Mouse (Mus musculus) midbrain, embryonic 15.5 days (tissue): ENCODE measurements around the gene Ikzf5. TPM values are rescaled to one million over a fixed set of nuclear protein-coding genes. Genes with fewer than 3 reads are reported as not detected.
A peak's percentile ranks its signal among the peaks of the same experiment; 100 is the strongest.
"Not testable (repeated sequence)": the region's sequence is repeated elsewhere in the genome, so short reads cannot be mapped to it uniquely, and the experiment has no call there.

ENCODE experiments used
- ATAC-seq: fragments of 200-750 bp; cut with Nextera tagmentation; replicated peaks from 2 replicates; pipeline ENCODE4 v1.8.0; 2017; ENCODE audit warnings: moderate TSS enrichment
- H3K27ac ChIP-seq: fragments of 300-500 bp; sonication (generic); 2 replicates; pipeline ENCODE4 v1.5.1; 2015; ENCODE audit warnings: mild to moderate bottlenecking, inconsistent platforms
- H3K27me3 ChIP-seq: fragments of 300-500 bp; sonication (generic); replicated peaks from 2 replicates; pipeline ENCODE4 v1.6.1; 2015; ENCODE audit warnings: inconsistent platforms
- H3K36me3 ChIP-seq: fragments of 300-500 bp; sonication (generic); replicated peaks from 2 replicates; pipeline ENCODE4 v1.6.1; 2015; ENCODE audit warnings: inconsistent platforms
- H3K4me1 ChIP-seq: fragments of 300-500 bp; sonication (generic); 2 replicates; pipeline ENCODE4 v1.6.1; 2015; ENCODE audit warnings: inconsistent platforms
- H3K4me2 ChIP-seq: fragments of 300-500 bp; sonication (generic); 2 replicates; pipeline ENCODE4 v1.6.1; 2015; ENCODE audit warnings: inconsistent platforms, mild to moderate bottlenecking, moderate library complexity
- H3K4me3 ChIP-seq: fragments of 300-500 bp; sonication (generic); 2 replicates; pipeline ENCODE4 v1.5.1; 2015; ENCODE audit warnings: mild to moderate bottlenecking, inconsistent platforms
- H3K9ac ChIP-seq: fragments of 300-500 bp; sonication (generic); 2 replicates; pipeline ENCODE4 v1.6.1; 2015; ENCODE audit warnings: mild to moderate bottlenecking, inconsistent platforms
- H3K9me3 ChIP-seq: fragments of 300-500 bp; sonication (generic); 2 replicates; pipeline ENCODE4 v1.6.1; 2016; ENCODE audit warnings: inconsistent platforms
- WGBS: fragments of 180-500 bp; shearing (Covaris S2); methylation state at CpG from one replicate; pipeline ENCODE4 v1.1.7; 2015; ENCODE audit warnings: mixed read lengths; 5-methylcytosine and 5-hydroxymethylcytosine counted together
- polyA plus RNA-seq: library from polyadenylated mRNA; unstranded; fragments of >200 nt; fragmentation: Nextera tagmentation; extraction: Ambion mirVana; gene quantifications from 2 replicates; pipeline ENCODE4 v1.2.1, GENCODE M21; 2015

The Ikzf5 gene
- polyA plus RNA-seq, 1 experiment from 2014 or later, result 12.5 TPM

DNA sequence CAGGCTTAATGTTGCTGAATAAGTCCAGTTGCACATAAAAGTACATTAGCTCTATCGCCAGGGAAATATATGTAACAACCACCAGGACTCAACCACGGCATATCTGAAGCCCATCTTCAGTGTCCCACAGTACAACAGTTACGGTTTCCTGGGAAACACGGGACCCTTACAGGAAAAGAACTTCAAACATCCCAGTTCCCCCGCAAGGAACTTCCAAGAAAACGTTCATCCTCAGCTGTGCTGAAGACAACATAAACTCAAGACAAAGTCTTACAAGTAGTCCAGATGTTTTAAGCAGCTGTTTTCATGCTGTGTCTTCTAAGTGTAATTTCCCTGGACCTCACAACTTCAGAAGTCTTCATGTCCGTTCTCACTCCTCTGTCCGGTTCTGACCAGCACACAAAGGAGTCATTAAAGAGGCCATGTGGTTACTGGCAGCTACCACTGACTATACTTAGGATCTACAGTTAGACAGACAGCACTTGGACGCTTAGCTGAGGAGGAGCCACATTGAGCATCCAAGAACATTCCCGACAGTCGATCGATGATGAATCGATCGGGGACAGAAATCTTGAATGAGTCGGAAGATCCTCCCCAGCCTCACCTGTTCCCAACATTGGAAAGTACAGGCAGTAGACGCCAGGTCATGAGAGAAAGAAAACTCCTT lies 867 bp downstream of the Ikzf5 start:
- Histone ChIP-seq H3K27me3 (no peaks in the 10 kb centered on the region), H3K4me1 (peaks cover 39% of the 10 kb centered on the region), H3K27ac (peak overlapping the region; percentile 89), H3K36me3 (no peaks in the 10 kb centered on the region), H3K4me3 (peak overlapping the region; percentile 97), H3K9ac (peak overlapping the region; percentile 95), H3K4me2 (peak overlapping the region; percentile 72), H3K9me3 (no peaks in the 10 kb centered on the region)
- peak; percentile 22 for ATAC-seq
- WGBS, result 6% methylated on average over 16 of the region's 16 CpGs

DNA sequence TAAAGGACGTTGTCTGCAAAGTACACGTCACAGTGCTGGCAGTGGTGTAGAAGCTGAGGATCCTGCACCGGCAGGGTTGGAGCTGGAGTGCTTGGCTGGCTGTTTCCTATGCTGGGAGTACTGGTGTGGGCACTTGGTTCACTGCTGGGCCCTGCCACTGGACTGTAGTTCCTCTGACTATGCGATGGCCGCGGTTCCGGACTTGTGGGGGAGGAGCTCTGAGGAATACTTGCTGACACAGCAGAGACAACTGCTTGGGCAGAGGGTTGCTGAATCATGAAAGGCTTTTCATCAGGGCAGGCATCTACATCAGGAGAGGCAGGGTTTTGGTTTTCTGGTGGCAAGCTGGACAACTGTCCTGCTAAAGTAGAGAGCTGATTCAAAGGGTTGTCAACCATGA lies 18.6 kb downstream of the Ikzf5 start:
- H3K27ac ChIP-seq, H3K27me3 ChIP-seq, H3K4me1 ChIP-seq, H3K4me2 ChIP-seq, H3K4me3 ChIP-seq, H3K9me3 ChIP-seq, ATAC-seq, H3K9ac ChIP-seq: not testable (repeated sequence)
- H3K36me3 ChIP-seq, result peaks cover 14% of the 10 kb centered on the region
- 88% methylated on average over 7 of the region's 7 CpGs for WGBS

DNA sequence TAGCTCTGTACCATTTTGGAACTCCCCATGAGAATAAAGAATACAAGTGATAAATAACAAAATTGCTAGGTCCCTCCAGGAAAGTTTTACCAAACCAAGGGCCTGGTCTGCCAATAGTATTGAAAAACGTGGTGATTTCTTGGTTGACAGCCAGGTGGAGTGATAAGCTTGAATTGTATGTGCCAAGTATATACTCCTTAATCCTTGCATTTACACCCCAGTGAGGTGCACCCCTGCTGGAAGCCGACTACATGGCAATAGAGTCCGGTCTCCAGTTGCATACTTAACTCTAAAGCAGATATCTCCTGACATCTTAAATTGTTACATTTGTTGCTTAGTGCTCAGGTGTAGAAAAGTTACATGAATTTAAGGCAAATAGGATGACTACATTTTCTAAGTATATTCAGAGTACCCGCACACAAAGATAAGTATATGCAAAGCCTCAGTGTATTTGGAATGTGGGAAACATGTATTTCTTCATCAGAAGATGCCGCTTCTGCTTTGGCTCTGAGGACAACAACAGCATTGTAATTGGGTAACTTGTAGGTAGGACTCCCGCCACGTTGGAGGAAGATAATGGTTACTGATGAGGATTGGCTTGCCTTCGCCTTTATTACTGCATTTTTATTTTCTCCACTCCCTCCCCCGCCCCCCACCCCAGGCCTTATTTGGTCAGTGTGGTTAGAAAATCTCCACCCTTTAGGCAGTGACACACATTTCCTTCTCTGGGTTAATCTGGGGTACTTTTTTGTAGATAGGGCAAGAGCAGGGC lies 38.3 kb downstream of the Ikzf5 start:
- no peaks in the 10 kb centered on the region for H3K27me3 ChIP-seq
- H3K9ac ChIP-seq, result peak overlapping the region; percentile 92; the same call in 1 of the 2 replicates
- no peak for ATAC-seq
- WGBS, result 73% methylated on average over 9 of the region's 9 CpGs
- H3K9me3 ChIP-seq, result no peaks in the 10 kb centered on the region
- H3K4me3 ChIP-seq, result peak overlapping the region; percentile 81
- H3K36me3 ChIP-seq, result 0 out of 2 replicates have a peak, but pooled peaks cover 3% of the 10 kb centered on the region
- no peak overlapping the region for H3K27ac ChIP-seq
- peaks cover 6% of the 10 kb centered on the region for H3K4me1 ChIP-seq
- H3K4me2 ChIP-seq, result peak overlapping the region; percentile 72

DNA sequence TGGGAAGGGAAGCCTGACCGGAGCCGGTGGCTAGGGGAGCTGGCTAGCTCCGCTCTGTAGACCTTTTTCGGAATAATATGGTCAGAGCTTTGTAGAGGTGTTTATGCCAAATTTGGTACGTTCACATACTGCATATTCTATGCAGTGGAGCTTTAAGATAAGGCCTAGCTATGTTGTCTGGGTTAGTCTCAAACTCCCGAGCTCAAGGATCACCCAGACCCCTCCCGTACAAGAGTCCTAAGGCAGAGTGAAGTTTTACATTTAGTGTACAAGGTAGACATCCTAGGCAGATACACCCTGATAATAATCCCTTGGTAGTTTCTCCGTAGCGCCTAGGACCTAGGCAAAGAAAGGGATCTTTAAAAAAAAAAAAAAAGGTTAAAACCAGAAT lies 38.9 kb downstream of the Ikzf5 start:
- H3K4me1 ChIP-seq, result peaks cover 6% of the 10 kb centered on the region
- peak overlapping the region; percentile 81 for H3K4me3 ChIP-seq
- H3K9me3 ChIP-seq, result no peaks in the 10 kb centered on the region
- H3K36me3 ChIP-seq, result 0 out of 2 replicates have a peak, but pooled peaks cover 3% of the 10 kb centered on the region
- peak overlapping the region; percentile 92 for H3K9ac ChIP-seq
- H3K4me2 ChIP-seq, result peak overlapping the region; percentile 72
- 6% methylated on average over 9 of the region's 9 CpGs for WGBS
- ATAC-seq, result peak; percentile 66
- 0 out of 2 replicates have a peak, but pooled peaks cover under 1% of the 10 kb centered on the region for H3K27me3 ChIP-seq
- peak overlapping the region; percentile 91 for H3K27ac ChIP-seq

DNA sequence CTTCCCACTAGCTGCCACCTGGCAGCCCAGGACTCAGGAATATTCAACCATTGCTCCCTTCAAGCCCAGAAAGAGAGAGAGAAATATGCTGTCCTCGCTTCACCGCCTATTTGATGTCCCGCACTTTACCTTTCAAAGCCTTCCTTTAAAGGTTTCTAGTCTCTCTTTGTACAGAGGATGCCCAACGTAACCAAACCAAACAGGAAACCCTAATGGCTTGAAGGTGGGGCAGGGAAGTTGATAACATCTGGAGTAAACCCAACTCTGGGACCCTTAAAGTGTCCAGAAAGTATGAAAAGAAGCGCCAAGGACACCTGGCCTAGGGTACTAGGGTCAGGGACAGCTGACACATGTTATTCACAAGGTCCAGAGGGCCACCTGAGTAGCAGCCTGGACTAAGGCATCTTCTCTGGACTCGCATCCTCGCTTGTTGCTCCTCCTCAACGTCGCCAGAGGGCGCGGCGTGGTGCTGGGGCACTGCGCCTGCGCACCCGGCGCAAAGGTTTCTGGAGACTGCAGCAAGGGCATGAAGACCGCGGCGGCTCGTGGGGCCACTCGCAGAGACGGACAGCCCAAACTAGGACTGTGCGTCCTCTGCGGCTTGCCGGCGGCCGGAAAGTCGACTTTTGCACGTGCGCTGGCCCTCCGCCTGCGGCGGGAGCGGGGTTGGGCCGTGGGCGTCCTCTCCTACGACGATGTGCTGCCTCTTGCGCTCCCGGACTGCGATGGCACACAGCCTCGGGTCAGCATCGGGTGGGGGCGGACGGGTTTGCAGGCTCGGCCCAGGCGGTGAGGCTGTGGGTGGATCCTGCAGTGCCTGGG lies 39.5 kb downstream of the Ikzf5 start, which contains the start of gene Pstk:
TSS of gene Pstk (plus strand) at position 494 of the 822 bp plus-strand sequence.
- Histone ChIP-seq H3K27ac (peak within 1 kb of the TSS; percentile 91), H3K4me2 (peak within 1 kb of the TSS; percentile 72), H3K36me3 (0 out of 2 replicates have a peak, but pooled peaks cover 3% of the 10 kb centered on the region), H3K27me3 (0 out of 2 replicates have a peak, but pooled peaks cover 2% of the 10 kb centered on the region), H3K4me3 (peak within 1 kb of the TSS; percentile 81), H3K4me1 (peaks cover 6% of the 10 kb centered on the region), H3K9ac (peak within 1 kb of the TSS; percentile 92), H3K9me3 (no peaks in the 10 kb centered on the region)
- peak; percentile 95 for ATAC-seq
- 4% methylated on average over 47 of the region's 47 CpGs for WGBS

DNA sequence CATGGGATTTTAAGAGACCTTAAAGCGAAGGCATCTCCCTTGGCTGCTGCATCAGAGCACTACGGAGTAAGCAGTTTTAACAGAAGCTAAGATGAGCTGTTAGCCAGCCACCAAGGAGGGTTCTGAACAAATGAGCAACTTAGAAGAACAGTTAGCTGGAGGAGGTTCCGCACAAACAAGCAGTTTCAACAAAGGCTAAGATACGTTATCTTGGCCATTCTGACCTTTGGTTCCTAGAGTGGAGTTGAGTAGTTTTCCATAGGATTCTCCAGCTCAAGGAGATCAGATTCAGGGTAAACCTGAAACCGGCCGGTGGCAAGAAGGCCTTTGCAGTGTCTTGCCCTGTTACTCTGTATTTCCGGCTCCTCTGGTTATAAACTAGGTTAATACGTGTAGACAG lies 46.2 kb downstream of the Ikzf5 start:
- 0 out of 2 replicates have a peak, but pooled peaks cover 2% of the 10 kb centered on the region for H3K27me3 ChIP-seq
- no peaks in the 10 kb centered on the region for H3K9me3 ChIP-seq
- H3K4me2 ChIP-seq, result no peak overlapping the region
- no peak overlapping the region for H3K27ac ChIP-seq
- 96% methylated on average over 8 of the region's 8 CpGs for WGBS
- no peaks in the 10 kb centered on the region for H3K36me3 ChIP-seq
- no peak for ATAC-seq
- peaks cover 17% of the 10 kb centered on the region for H3K4me1 ChIP-seq
- H3K4me3 ChIP-seq, result no peak overlapping the region
- H3K9ac ChIP-seq, result no peak overlapping the region

DNA sequence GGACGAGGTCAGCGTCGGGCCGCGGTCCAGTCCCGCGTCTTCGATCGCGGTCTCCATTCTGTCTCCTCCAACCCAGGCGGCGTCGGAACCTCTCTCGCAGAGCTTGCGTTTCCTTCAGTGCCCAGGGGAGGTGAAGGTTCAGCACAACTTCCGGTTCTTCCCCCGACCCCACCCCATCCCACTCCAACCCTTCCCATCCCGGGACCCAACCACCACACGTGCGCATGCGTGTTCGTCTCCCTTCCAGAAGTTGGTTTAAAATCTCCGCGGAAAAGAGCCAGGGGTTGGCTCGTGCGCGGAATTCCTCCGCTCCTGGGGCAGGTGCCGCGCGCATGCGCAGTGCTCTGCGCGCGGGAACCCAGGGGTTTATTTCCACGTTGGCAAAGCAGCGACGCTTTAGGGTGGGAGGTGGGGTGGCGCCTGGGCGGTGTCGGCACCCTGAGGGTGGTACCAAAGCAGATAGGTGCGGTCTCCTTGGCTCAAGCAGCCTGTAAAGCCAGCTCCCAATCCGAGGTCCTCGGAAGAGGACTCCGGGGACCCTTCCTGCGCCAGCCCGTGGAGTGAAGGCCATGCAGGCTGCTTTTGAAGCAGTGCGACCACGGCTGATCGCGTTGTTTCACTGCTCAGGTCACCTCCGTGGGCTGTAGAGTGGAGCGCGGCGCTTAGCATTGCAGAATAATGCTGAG lies 47.6 kb downstream of the Ikzf5 start, which contains the start of gene 2310057M21Rik:
TSS of gene 2310057M21Rik (minus strand) at position 145 of the 686 bp plus-strand sequence.
- Histone ChIP-seq H3K9ac (peak within 1 kb of the TSS; percentile 91), H3K4me1 (peaks cover 17% of the 10 kb centered on the region), H3K27me3 (0 out of 2 replicates have a peak, but pooled peaks cover 2% of the 10 kb centered on the region), H3K4me2 (peak within 1 kb of the TSS; percentile 91), H3K9me3 (no peaks in the 10 kb centered on the region), H3K27ac (peak within 1 kb of the TSS; percentile 89), H3K36me3 (0 out of 2 replicates have a peak, but pooled peaks cover 2% of the 10 kb centered on the region), H3K4me3 (peak within 1 kb of the TSS; percentile 77)
- WGBS, result under 1% methylated on average over 55 of the region's 55 CpGs
- ATAC-seq, result peak; percentile 97

DNA sequence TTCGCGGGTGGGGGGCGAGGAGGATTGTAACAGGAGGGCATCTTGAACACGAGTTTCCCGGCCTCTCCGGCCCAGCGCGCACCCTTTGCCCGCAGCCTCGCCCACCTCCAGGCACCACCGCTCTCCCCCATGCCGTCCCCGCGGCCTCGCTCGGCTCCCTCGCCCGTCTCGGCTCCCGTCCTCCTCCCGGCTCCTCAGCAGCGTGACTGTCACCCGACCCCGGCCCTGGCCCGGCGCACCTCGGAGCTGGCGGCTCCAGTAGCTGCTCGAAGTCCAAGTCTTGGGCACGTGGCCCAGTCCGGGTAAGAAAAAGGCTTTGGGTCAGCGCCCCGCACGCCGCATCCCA lies 48.1 kb downstream of the Ikzf5 start:
- under 1% methylated on average over 35 of the region's 35 CpGs for WGBS
- Histone ChIP-seq H3K4me2 (peak overlapping the region; percentile 91), H3K9ac (peak overlapping the region; percentile 91), H3K4me1 (peaks cover 17% of the 10 kb centered on the region), H3K27ac (peak overlapping the region; percentile 89), H3K27me3 (0 out of 2 replicates have a peak, but pooled peaks cover 2% of the 10 kb centered on the region), H3K9me3 (no peaks in the 10 kb centered on the region), H3K4me3 (peak overlapping the region; percentile 77), H3K36me3 (0 out of 2 replicates have a peak, but pooled peaks cover 5% of the 10 kb centered on the region)
- peak; percentile 89 for ATAC-seq

DNA sequence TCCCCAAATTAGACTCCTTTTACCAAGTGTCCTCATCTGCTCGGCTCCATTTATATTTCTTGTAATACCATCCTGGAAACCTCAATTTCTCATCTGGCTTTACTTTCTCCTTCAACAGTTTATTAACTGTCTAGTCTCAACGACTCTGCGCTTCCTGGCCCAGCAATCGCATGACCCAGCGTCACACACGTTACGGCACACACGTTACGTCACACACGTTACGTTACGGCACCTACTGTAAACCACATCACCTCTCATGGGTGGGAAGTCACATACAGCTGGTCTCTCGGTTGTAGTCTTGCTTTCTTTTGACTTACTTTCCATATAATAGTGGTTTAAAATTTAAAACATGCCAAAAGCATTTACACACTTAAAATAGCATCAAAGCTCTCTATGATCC lies 54.2 kb downstream of the Ikzf5 start:
- ATAC-seq, result no peak
- 98% methylated on average over 13 of the region's 13 CpGs for WGBS
- no peaks in the 10 kb centered on the region for H3K27me3 ChIP-seq
- H3K4me2 ChIP-seq, result no peak overlapping the region
- no peaks in the 10 kb centered on the region for H3K9me3 ChIP-seq
- H3K36me3 ChIP-seq, result peaks cover 22% of the 10 kb centered on the region
- H3K4me3 ChIP-seq, result no peak overlapping the region
- H3K27ac ChIP-seq, result no peak overlapping the region
- H3K9ac ChIP-seq, result no peak overlapping the region
- peaks cover 3% of the 10 kb centered on the region for H3K4me1 ChIP-seq

DNA sequence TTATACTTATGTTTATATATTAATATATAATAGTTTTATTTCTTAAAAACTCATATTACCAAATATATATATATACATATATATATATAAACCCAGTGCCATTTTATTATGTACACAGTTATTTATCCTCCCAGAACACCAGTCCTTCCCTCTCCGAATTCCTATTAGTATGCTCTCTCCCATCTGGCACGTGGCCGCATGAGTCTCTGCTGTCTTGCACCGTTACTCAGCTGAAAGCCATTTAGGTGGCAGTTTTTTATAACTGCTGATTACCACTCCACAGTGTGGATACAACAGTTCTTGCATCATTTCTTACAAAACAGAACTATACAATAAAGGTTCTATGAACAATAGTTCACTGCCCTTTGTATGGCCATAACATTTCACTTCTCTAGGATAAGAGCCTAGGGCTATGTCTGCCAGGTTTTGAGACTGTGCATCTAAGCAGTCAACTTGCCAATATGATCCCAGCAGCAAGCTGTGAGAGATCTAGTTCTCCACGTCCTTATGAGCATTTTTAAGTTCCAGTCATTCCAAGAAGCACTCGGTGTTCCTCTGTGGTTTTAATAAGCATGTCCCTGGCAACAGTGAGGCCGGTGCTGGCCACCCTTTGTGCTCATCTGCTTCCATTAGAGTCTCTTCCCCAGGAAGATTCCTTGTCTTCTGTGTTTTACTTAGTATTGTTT lies 64.3 kb downstream of the Ikzf5 start:
- Histone ChIP-seq H3K4me3 (no peak overlapping the region), H3K9ac (no peak overlapping the region), H3K27ac (no peak overlapping the region), H3K4me2 (no peak overlapping the region), H3K9me3 (no peaks in the 10 kb centered on the region), H3K36me3 (peaks cover 25% of the 10 kb centered on the region), H3K27me3 (no peaks in the 10 kb centered on the region), H3K4me1 (no peaks in the 10 kb centered on the region)
- ATAC-seq, result no peak
- WGBS, result 74% methylated on average over 7 of the region's 7 CpGs
